Mouse (Mus musculus): ENCODE measurements around the gene Gm42688. TPM values are rescaled to one million over a fixed set of nuclear protein-coding genes. Genes with fewer than 3 reads are reported as not detected.

The Gm42688 gene
- polyA plus RNA-seq, 1 experiment from 2014 or later: 2.9 TPM

MicroRNAs within 50 kb of the gene (microRNA counts, 519-probe panel; counts per million panel counts)
- microRNA mmu-miR-3470a+mmu-miR-3470b: 1,719 counts per million, percentile 22 among the panel's probes with 10 or more counts

Small RNA genes lying within 50 kb of the gene (microRNA-seq; reads per million reads assigned to microRNA genes)
- gene Mir3470a (ENCODE audit: borderline number of aligned reads): not detected

Other genes with a start within 250 kb of the Gm42688 start
- 2.3 TPM in 2 replicates for gene Sema4f, start 161.8 kb upstream of the Gm42688 start, polyA plus RNA-seq (2015; fragmentation: Nextera tagmentation; extraction: Ambion mirVana)
- gene M1ap, start 154.7 kb upstream of the Gm42688 start, polyA plus RNA-seq (2015; fragmentation: Nextera tagmentation; extraction: Ambion mirVana): 0.25 and 0.27 TPM in 2 replicates
- 9.3 and 10.9 TPM in 2 replicates for gene Dok1, start 68.1 kb upstream of the Gm42688 start, polyA plus RNA-seq (2015; fragmentation: Nextera tagmentation; extraction: Ambion mirVana)
- 19.2 and 25.4 TPM in 2 replicates for gene Loxl3, start 67.4 kb upstream of the Gm42688 start, polyA plus RNA-seq (2015; fragmentation: Nextera tagmentation; extraction: Ambion mirVana)
- gene Aup1, start 47.1 kb upstream of the Gm42688 start, polyA plus RNA-seq (2015; fragmentation: Nextera tagmentation; extraction: Ambion mirVana): 198 and 201 TPM in 2 replicates
- gene Htra2, start 46.3 kb upstream of the Gm42688 start, polyA plus RNA-seq (2015; fragmentation: Nextera tagmentation; extraction: Ambion mirVana): 68.9 and 72.0 TPM in 2 replicates
- 1.0 and 1.6 TPM in 2 replicates for gene Dqx1, start 43.8 kb upstream of the Gm42688 start, polyA plus RNA-seq (2015; fragmentation: Nextera tagmentation; extraction: Ambion mirVana)
- gene Tlx2, start 31.3 kb upstream of the Gm42688 start, polyA plus RNA-seq (2015; fragmentation: Nextera tagmentation; extraction: Ambion mirVana): 0.51 and 0.61 TPM in 2 replicates
- 37.7 and 39.4 TPM in 2 replicates for gene Pcgf1, start 23.7 kb upstream of the Gm42688 start, polyA plus RNA-seq (2015; fragmentation: Nextera tagmentation; extraction: Ambion mirVana)
- gene Lbx2, start 15.2 kb upstream of the Gm42688 start, polyA plus RNA-seq (2015; fragmentation: Nextera tagmentation; extraction: Ambion mirVana): 0.59 and 0.99 TPM in 2 replicates
- gene Ccdc142, start within 50 bp of the Gm42688 start, polyA plus RNA-seq (2015; fragmentation: Nextera tagmentation; extraction: Ambion mirVana): 3.2 and 3.4 TPM in 2 replicates
- 121 and 136 TPM in 2 replicates for gene Mrpl53, start 7.4 kb downstream of the Gm42688 start, polyA plus RNA-seq (2015; fragmentation: Nextera tagmentation; extraction: Ambion mirVana)
- 50.7 and 52.6 TPM in 2 replicates for gene Mogs, start 13.9 kb downstream of the Gm42688 start, polyA plus RNA-seq (2015; fragmentation: Nextera tagmentation; extraction: Ambion mirVana)
- gene Wbp1, start 19.9 kb downstream of the Gm42688 start, polyA plus RNA-seq (2015; fragmentation: Nextera tagmentation; extraction: Ambion mirVana): 109 and 113 TPM in 2 replicates
- 18.2 and 18.5 TPM in 2 replicates for gene Ino80b, start 23.8 kb downstream of the Gm42688 start, polyA plus RNA-seq (2015; fragmentation: Nextera tagmentation; extraction: Ambion mirVana)
- gene Rtkn, start 33.8 kb downstream of the Gm42688 start, polyA plus RNA-seq (2015; fragmentation: Nextera tagmentation; extraction: Ambion mirVana): 62.8 and 63.2 TPM in 2 replicates
- gene Wdr54, start 54.8 kb downstream of the Gm42688 start, polyA plus RNA-seq (2015; fragmentation: Nextera tagmentation; extraction: Ambion mirVana): 7.9 and 12.0 TPM in 2 replicates
- 10.3 and 17.2 TPM in 2 replicates for gene 1700003E16Rik, start 54.8 kb downstream of the Gm42688 start, polyA plus RNA-seq (2015; fragmentation: Nextera tagmentation; extraction: Ambion mirVana)
- gene Dctn1, start 64.3 kb downstream of the Gm42688 start, polyA plus RNA-seq (2015; fragmentation: Nextera tagmentation; extraction: Ambion mirVana): 98.7 and 103 TPM in 2 replicates
- 0.11 and 0.48 TPM in 2 replicates for gene Slc4a5, start 118.2 kb downstream of the Gm42688 start, polyA plus RNA-seq (2015; fragmentation: Nextera tagmentation; extraction: Ambion mirVana)
- gene Mthfd2, start 224.3 kb downstream of the Gm42688 start, polyA plus RNA-seq (2015; fragmentation: Nextera tagmentation; extraction: Ambion mirVana): 27.2 and 30.5 TPM in 2 replicates
- 64.1 and 65.9 TPM in 2 replicates for gene Mob1a, start 224.4 kb downstream of the Gm42688 start, polyA plus RNA-seq (2015; fragmentation: Nextera tagmentation; extraction: Ambion mirVana)
- gene Bola3, start 247.5 kb downstream of the Gm42688 start, polyA plus RNA-seq (2015; fragmentation: Nextera tagmentation; extraction: Ambion mirVana): 105 and 113 TPM in 2 replicates

Measured in embryonic facial prominence, embryonic 15.5 days (tissue).